Mouse (Mus musculus): ENCODE data around the gene F930015N05Rik.

F930015N05Rik gene

GRCm38 (mm10) chr11:64436412-64436727 lies at the start of gene F930015N05Rik:
TSS of gene F930015N05Rik (minus strand) at chr11:64436653.
- DNase-seq, result no peak

- no peak for DNase-seq
Observed at GRCm38 (mm10) chr11:64481445-64481844, 45.0 kb upstream of the F930015N05Rik start.

DNA sequence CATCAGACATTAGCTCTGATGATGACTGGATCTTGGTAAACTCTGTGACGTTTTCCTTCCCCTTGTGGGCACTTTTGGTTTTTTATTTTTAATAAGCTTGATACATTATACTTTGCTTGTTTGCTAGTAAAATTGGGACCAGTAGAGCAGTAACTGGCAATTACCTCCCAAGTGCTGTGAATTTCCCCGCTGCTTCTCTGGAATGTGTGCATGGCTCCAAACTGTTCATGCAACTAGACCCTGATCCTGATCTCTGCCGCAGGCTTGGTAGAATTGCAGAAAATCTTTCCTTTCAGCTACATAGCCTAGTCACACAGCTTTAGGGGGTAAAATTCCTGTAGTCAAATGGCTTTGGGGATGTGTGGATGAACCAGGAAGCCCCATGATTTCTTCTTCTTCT lies 37.2 kb upstream of the F930015N05Rik start:
- DNase-seq, result no peak

DNA sequence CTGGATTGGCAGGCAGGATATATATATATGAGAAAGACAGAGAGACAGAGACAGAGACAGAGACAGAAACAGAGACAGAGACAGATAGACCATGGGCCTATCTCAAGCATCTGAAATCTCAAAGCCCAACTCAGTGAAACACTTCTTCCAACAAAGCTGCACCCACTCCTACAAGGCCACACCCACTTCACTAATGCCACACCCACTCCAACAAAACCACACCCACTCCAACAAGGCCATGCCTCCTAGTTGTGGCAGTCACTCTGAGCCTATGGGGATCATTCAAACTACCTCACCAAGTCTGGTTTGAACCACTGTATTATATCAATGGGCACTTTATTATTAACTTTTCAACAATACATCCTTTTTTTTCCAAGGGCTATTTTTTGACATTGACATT lies 34.2 kb upstream of the F930015N05Rik start:
- no peak for DNase-seq

DNA sequence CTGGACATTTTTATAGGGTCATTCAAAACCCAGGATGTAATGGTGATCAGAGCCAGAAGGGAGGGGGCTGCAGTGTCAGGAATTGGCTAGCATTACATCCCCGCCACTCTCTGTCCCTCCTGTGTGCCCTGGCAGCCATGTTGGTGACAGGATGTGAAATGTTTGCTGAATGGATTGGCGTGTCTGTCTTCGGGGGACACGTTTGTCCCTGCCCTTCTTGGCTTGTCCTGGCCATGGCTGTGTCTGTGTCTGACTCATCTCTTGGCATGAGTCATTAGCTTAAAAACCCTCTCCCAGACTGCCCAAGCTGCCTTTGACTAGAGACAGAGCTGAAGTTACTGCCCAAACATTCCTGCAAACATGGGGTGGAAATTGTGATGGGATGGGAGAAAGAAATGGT lies 32.3 kb upstream of the F930015N05Rik start:
- no peak for DNase-seq

- DNase-seq, result no peak
Observed at GRCm38 (mm10) chr11:64461746-64462145, 25.3 kb upstream of the F930015N05Rik start.

- no peak for DNase-seq
Observed at GRCm38 (mm10) chr11:64448586-64449315, 12.3 kb upstream of the F930015N05Rik start.

DNA sequence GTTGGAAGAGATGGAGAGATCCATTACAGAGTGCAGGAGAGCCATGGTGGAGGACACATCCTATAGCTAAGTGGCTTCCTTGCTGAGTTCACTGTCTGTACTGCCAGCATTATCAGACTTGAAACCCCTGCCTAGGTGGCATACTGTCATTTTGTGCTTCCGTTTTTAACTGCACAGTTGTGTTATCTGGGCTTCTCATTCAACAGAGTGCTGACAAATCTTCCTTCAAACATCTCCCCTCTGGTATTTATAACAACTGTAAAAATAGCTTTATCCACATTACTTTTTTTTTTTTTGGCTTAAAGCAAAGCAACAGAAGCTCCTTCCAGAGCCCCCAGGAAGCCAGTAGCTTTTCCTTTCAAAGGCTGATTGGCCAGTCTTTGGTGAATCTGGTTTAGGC lies 8.8 kb upstream of the F930015N05Rik start:
- no peak for DNase-seq

- DNase-seq, result no peak
Observed at GRCm38 (mm10) chr11:64442701-64443100, 6.2 kb upstream of the F930015N05Rik start.

DNA sequence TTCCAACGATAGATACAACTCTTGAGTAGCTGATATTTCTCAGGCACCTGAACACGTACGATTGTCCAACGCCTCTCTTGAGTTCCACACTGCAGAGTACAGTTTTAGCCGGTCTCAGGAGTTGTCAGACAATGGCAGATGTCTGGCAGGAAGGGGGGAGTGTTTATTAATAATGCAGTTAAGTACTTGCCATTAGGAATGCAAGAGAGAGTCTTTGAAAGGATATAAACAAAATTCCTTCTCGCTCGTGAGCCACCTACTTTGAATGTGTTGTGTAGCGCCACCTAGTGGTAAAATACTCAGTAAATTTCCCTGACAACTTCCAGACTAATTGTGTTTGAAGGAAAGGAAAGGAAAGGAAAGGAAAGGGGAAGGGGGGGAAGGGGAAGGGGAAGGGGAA lies 5.7 kb upstream of the F930015N05Rik start:
- DNase-seq, result no peak

GRCm38 (mm10) chr11:64438909-64439308 lies 2.5 kb upstream of the F930015N05Rik start:
- no peak for DNase-seq

GRCm38 (mm10) chr11:64437721-64438120 lies 1.3 kb upstream of the F930015N05Rik start:
- no peak for DNase-seq

GRCm38 (mm10) chr11:64436791-64437298 lies 392 bp upstream of the F930015N05Rik start:
- DNase-seq, result no peak

- DNase-seq, result peak in 1 of 2 experiments; percentile 5
Observed at GRCm38 (mm10) chr11:64435546-64436411, 674 bp downstream of the F930015N05Rik start.

DNA sequence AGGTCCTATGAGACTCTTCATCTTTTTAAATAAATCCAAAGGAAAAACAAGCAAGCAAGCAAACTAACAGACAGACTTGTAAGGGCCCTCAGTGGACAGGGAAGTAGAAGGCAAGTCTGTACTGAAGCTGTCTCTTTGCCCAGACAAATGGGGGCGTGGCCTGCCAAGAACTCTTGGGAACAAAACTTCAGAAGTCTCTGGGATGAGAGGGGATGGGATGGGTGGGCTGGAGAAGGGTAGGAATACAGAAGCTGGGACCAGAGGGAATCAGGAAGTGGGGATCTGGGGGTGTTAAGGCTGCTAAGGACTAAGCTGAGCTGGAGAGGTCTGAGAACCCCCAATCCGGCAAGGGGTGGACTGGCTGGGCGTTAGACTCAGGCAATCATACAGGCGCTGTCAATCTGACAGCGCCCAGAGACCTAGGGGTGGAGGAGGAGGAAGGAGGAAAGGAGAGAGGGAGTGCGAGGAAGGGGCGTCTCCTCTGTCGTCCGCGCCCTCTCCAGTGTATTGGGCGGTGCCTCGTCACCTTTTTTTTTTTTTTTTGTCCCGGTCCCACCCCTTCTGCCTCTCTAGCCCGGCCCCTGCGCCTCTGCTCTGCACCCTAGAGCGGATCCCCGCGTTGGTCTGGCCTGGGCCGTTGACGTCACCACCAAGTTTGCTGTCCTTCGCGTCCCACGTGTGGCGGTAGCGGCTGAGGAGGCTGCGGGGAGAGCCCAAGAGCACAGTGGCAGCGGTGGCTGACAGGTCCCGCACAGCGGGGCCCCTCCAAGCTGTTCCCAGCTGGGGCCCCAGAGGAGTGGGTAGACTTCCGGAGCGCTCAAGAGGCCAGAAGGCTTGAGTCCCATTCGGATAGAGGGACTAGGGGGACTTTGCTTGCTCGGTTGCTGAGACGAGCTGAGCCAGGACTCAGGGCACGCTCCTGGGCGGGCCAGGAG lies 1.6 kb downstream of the F930015N05Rik start, which contains the start of gene Hs3st3a1:
Gene Hs3st3a1 (plus strand): TSS at position 722 of the 935 bp plus-strand sequence.
- peak; percentile 11 to 25 for DNase-seq

- no peak for DNase-seq
Observed at GRCm38 (mm10) chr11:64418969-64419368, 17.5 kb downstream of the F930015N05Rik start.

DNA sequence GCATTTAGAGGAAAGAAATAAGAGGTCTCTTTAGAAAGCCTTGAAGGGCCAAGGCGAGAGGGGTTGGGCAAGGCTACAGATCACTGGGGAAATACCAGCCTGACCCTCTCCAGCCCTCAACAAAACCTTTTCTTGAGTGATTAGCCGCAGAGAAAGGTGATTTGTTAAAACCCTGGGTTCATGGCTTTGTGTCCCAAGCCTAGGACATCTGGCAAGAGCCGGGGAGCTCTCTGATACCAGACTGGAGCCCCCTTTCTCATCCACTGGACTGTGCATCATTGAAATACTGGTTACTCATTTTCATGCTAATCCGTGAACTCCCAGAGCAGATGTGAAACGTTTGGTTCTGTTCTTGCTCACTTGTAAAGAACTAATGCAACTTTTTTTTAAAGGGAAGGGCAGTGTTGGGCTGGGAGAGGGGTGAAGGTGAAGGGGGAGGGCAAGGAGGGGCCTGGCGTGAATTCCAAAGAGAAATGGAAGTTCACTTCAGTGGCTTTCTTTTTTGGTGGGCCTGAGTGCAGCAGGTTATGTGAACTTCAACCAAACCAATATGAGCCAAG lies 35.8 kb downstream of the F930015N05Rik start:
- no peak for DNase-seq

DNA sequence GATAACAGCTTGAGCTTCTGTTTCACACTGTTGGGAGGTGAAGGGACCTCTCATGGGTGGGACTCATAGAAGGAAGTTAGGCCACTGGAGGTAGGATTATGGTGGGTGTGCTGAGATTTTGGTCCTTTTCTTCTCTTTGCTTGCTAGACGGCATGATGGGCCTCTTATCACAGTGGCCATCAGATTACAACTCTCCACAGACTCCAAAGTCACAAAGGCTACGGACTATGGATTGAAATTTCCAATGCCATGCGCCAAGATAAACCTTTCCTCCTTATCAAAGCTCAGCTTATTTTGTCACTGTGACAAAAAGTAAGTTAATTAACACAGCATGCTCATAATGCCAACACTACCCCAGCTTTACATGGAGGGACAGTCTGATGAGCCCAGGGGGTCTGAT lies 38.8 kb downstream of the F930015N05Rik start:
- no peak for DNase-seq

GRCm38 (mm10) chr11:64396949-64397348 lies 39.5 kb downstream of the F930015N05Rik start:
- DNase-seq, result no peak

DNA sequence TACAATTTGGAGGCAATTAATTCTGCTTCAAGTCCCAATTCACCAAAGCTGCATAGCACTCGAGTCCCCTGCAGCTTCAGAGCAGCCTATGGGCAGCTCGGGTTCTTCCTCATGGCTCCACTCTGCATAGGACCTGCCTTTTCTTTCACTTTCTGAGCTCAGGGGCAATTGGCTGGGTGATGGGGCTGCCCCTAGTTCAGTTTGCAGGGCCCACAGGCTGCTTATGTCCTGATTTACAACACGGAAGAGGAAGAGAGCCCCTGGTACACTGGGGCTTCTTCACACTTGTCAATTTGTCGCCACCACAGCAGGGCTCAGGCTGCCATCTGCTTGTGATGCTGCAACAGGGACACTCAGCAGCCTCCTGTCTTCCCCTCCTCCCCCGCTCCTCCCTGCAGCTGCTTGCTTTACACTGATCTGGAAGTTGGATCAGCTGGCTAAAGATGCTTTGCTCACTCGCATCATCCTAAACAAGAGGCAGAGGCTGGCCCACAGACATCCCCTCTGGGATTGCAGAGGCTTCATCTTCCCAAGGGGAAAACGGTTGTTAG lies 40.0 kb downstream of the F930015N05Rik start:
- DNase-seq, result no peak

DNA sequence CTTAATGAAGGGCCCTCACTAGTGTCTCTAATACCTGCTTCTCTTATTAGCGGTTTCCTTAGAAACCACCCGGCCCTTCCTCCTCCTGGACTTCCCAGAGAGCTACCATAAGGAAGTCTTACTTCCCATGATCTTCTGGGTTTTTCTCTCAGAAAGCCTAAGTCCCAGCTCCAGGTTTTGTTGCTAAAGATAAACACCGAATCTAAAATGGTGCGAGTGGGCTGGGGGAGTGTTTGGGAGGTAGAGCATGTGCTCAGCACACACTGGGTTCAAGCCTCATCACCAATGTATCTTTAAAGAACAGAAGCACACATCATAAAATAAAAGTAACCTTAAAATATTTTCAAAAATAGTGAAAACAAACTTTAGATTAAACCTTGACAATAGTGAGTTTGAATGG lies 50.1 kb downstream of the F930015N05Rik start:
- no peak for DNase-seq

Measured in spleen, adult 18-20 months (tissue).